Mouse (Mus musculus) lung, embryonic 15.5 days (tissue): ENCODE data around the gene Klhl3. TPM values are rescaled to one million over a fixed set of nuclear protein-coding genes. Genes with fewer than 3 reads are reported as not detected.
A peak's percentile ranks its signal among the peaks of the same experiment; 100 is the strongest.

Experiments
- ATAC-seq: fragments of 200-750 bp; cut with Nextera tagmentation; 2 replicates; pipeline ENCODE4 v1.8.0; 2017; ENCODE audit warnings: moderate number of reproducible peaks, borderline replicate concordance; ENCODE audit not compliant: low FRiP score, low TSS enrichment; ENCODE audit errors: extremely low read depth
- H3K27ac ChIP-seq: fragments of 300-500 bp; sonication (generic); 2 replicates; pipeline ENCODE4 v1.5.1; 2015; ENCODE audit warnings: moderate library complexity, mild to moderate bottlenecking, inconsistent platforms
- H3K27me3 ChIP-seq: fragments of 300-500 bp; sonication (generic); 2 replicates; pipeline ENCODE4 v1.6.1; 2015; ENCODE audit warnings: inconsistent platforms
- H3K36me3 ChIP-seq: fragments of 300-500 bp; sonication (generic); 2 replicates; pipeline ENCODE4 v1.6.1; 2015; ENCODE audit warnings: inconsistent platforms
- H3K4me1 ChIP-seq: fragments of 300-500 bp; sonication (generic); 2 replicates; pipeline ENCODE4 v1.6.1; 2015; ENCODE audit warnings: inconsistent platforms
- H3K4me2 ChIP-seq: fragments of 300-500 bp; sonication (generic); 2 replicates; pipeline ENCODE4 v1.6.1; 2015; ENCODE audit warnings: inconsistent platforms, mild to moderate bottlenecking, moderate library complexity
- H3K4me3 ChIP-seq: fragments of 300-500 bp; sonication (generic); 2 replicates; pipeline ENCODE4 v1.5.1; 2015; ENCODE audit warnings: mild to moderate bottlenecking, inconsistent platforms
- H3K9ac ChIP-seq: fragments of 300-500 bp; sonication (generic); 2 replicates; pipeline ENCODE4 v1.6.1; 2015; ENCODE audit warnings: inconsistent platforms
- H3K9me3 ChIP-seq: fragments of 300-500 bp; sonication (generic); 2 replicates; pipeline ENCODE4 v1.6.1; 2016; ENCODE audit warnings: inconsistent platforms
- WGBS: fragments of 180-500 bp; shearing (Covaris S2); methylation state at CpG from one replicate; pipeline ENCODE4 v1.1.7; 2015; 5-methylcytosine and 5-hydroxymethylcytosine counted together
- polyA plus RNA-seq: library from polyadenylated mRNA; unstranded; fragments of >200 nt; fragmentation: Nextera tagmentation; extraction: Ambion mirVana; gene quantifications from 2 replicates; pipeline ENCODE4 v1.2.1, GENCODE M21; 2015

Gene Klhl3
- polyA plus RNA-seq, 1 experiment from 2014 or later: 4.8 TPM

DNA sequence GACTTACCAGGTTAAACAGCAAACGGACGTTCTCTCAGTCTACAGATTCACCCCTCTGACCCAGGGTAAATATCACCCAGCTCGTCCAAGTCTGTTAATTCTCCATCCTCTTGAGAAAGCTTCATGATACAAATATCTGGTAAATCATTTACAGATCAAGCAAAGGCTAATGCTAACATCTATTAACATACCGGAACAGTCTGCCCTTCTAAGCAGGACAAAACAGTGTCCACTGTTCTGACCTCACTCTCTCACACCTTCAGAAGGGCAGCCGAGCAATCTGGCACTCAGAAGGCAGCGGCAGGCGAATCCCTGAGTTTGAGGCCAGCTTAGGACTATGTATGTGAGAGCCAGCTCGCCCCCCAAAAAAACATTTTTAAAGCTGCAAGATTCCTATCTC lies 10.0 kb upstream of the Klhl3 start:
- H3K27ac ChIP-seq: peak overlapping the region; percentile 29; the same call in 1 of the 2 replicates
- H3K4me1 ChIP-seq: peaks cover 40% of the 10 kb centered on the region
- no peak overlapping the region; the same call in 1 of the 2 replicates for H3K9ac ChIP-seq
- no peak for ATAC-seq
- no peaks in the 10 kb centered on the region for H3K9me3 ChIP-seq
- no peaks in the 10 kb centered on the region for H3K27me3 ChIP-seq
- H3K4me3 ChIP-seq: no peak overlapping the region
- no peaks in the 10 kb centered on the region for H3K36me3 ChIP-seq
- WGBS: 27% methylated on average over 8 of the region's 8 CpGs
- no peak overlapping the region for H3K4me2 ChIP-seq

DNA sequence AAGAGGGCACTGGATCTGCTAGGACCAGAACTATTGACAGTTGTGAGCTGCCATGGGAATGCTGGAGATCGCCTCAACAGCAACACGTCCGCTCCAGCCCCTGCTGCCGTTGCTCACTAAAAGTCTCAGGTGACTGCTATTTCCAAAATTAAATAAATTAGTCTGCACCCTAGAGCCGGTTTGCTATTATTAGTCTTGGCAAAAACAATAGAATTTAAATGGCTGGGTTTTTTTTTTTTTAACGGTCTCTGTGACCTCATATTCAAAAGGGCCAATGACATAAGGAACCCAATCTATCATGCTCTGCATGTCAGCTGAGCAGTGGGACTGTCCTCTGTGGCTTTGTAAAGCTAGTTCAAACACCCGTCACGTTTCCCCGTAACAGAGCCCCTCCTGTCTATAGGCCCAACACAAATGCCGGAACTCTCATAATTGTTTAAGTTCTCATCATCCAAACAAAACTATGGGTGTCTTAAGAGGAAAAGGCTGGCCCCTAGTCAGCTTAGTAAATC lies 9.4 kb upstream of the Klhl3 start:
- Histone ChIP-seq H3K27me3 (no peaks in the 10 kb centered on the region), H3K9ac (no peak overlapping the region), H3K4me3 (no peak overlapping the region), H3K9me3 (no peaks in the 10 kb centered on the region), H3K4me1 (peaks cover 40% of the 10 kb centered on the region), H3K4me2 (no peak overlapping the region), H3K36me3 (no peaks in the 10 kb centered on the region), H3K27ac (peak overlapping the region; percentile 45; the same call in 1 of the 2 replicates)
- 47% methylated on average over 10 of the region's 10 CpGs for WGBS
- no peak for ATAC-seq

DNA sequence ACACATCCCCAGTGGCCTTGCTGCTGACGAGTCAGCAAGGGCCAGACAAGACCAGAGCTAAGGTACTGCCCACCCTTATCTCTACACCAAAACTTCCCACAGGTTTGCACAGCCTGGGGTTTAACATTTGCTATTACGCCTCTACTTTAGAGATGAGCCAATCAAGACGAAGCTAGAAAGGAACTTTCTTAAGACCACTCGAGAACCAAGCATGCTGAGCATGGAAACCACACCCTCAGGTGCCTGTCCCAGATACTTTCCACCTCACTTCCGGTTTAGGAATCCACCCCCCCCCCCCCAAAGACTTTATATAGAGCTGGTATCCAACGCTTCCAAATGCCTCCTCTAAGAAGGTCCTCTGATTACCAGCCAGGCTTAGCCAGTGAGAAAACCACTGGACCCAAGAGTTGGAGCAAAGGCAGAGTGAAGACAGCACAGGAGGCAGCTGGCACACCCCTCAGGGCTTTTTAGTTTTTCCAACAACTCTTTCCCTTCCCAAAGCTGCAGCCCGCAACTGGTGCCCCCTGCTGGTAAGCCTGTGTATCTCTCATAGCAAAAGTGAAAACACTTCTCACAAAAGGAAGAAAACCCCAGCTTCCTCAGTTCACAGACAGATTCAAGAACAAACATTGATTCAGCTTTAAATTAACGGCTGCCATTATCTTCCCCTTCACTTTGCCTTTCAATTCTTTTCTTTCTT lies 4.1 kb upstream of the Klhl3 start:
- no peaks in the 10 kb centered on the region for H3K27me3 ChIP-seq

DNA sequence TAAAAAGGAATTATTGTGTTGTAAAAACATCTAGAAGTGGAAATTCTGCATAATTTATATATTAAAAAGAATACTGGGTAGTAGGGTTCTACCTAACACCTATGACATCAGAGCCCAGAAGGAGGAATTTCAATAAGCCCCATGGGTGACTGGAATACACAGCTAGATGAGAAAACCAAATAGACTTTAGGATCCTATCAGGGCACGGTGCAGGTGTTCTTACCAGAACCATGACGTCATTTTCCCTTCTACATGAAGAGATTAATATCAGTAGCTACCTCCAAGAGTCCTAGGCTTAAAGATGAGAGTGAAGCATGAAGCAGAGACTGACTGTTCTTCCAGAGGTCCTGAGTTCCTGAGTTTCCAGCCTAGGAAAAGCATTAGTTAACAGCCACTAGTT lies 3.4 kb upstream of the Klhl3 start:
- Histone ChIP-seq H3K4me2 (no peak overlapping the region), H3K36me3 (no peaks in the 10 kb centered on the region), H3K4me3 (no peak overlapping the region), H3K27ac (no peak overlapping the region), H3K9ac (no peak overlapping the region), H3K9me3 (no peaks in the 10 kb centered on the region), H3K27me3 (no peaks in the 10 kb centered on the region), H3K4me1 (peaks cover 25% of the 10 kb centered on the region)
- no peak for ATAC-seq
- 65% methylated on average over 2 of the region's 2 CpGs for WGBS

More for the DNA sequence above, 4.1 kb upstream of the Klhl3 start:
- Histone ChIP-seq H3K4me3 (no peak overlapping the region), H3K9ac (no peak overlapping the region), H3K27ac (no peak overlapping the region), H3K4me1 (peaks cover 22% of the 10 kb centered on the region), H3K9me3 (no peaks in the 10 kb centered on the region), H3K4me2 (no peak overlapping the region), H3K36me3 (no peaks in the 10 kb centered on the region)
- no peak for ATAC-seq
- WGBS: 53% methylated on average over 8 of the region's 8 CpGs

DNA sequence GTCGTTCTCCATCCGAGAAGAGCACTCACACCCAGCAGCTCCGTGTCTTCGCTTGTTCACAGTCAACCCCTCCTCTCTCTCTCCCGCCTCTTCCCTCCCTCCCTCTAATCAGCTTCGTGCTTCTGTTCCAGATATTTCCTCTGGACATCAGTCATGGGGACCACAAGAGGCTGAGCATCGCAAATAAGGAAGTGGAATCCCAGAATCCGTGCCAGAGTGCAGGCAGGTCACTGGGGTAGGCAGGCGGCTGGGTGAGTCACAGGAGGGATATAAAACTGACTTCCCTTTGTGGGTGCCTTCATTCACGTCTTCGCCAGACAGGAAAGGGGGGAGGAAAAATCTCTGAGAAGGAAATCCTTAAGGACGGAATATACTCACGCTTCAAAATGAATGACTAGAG lies 1.8 kb upstream of the Klhl3 start:
- peak; percentile 32; the same call in 1 of the 2 replicates for ATAC-seq
- 24% methylated on average over 13 of the region's 13 CpGs for WGBS
- Histone ChIP-seq H3K4me2 (peak overlapping the region; percentile 17; the same call in 1 of the 2 replicates), H3K36me3 (no peaks in the 10 kb centered on the region), H3K27me3 (no peaks in the 10 kb centered on the region), H3K9ac (no peak overlapping the region), H3K27ac (no peak overlapping the region), H3K9me3 (no peaks in the 10 kb centered on the region), H3K4me3 (no peak overlapping the region), H3K4me1 (peaks cover 24% of the 10 kb centered on the region)

DNA sequence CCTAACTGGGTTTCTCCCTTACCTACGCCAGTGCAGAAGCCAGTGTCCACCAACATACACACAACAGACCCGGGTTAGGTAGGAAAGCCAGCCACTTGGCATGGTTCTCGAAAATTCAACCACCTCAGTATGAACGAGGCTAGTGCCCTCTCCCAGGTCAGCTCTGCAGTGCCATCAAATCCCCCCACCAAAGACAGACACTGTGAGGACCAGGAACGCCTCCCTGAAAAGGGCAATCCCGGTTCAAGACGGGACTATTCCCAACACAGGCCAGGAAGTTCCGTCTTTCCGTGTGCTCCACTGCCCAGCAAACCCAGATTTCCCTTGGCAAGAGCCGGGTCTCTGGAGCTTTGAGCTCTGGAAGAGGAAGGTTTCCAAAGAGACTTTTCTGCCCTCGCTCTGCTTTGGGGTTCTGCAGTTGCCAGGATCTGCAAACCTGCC lies 771 bp downstream of the Klhl3 start:
- Histone ChIP-seq H3K27me3 (no peaks in the 10 kb centered on the region), H3K36me3 (no peaks in the 10 kb centered on the region), H3K4me1 (peaks cover 24% of the 10 kb centered on the region), H3K9ac (peak overlapping the region; percentile 51), H3K9me3 (no peaks in the 10 kb centered on the region), H3K27ac (peak overlapping the region; percentile 67; the same call in 1 of the 2 replicates), H3K4me2 (peak overlapping the region; percentile 83), H3K4me3 (peak overlapping the region; percentile 57)
- 10% methylated on average over 11 of the region's 11 CpGs for WGBS
- peak; percentile 17; the same call in 1 of the 2 replicates for ATAC-seq

DNA sequence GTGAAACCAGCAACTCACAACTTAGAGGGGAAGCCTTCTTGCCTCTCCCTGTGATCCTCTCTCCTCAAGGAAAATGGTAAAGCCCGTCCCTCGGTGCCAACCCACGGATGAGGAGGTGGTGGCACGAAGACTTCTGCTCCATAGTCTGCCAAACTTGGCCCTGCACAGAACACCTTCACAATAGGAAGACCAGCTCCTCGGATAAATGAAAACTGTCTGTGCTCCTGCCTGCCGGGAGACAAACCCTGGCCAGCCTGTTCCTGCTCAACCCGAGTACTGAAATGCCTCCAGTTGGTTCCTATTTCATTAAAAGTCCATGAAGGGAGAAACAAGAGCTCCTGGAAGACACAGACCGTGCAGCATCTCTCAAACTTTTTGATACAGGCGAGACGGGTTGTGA lies 1.2 kb downstream of the Klhl3 start:
- Histone ChIP-seq H3K4me1 (peaks cover 24% of the 10 kb centered on the region), H3K9me3 (no peaks in the 10 kb centered on the region), H3K4me3 (peak overlapping the region; percentile 57), H3K4me2 (peak overlapping the region; percentile 83), H3K9ac (peak overlapping the region; percentile 51; the same call in 1 of the 2 replicates), H3K27ac (no peak overlapping the region), H3K36me3 (no peaks in the 10 kb centered on the region), H3K27me3 (no peaks in the 10 kb centered on the region)
- 56% methylated on average over 10 of the region's 10 CpGs for WGBS
- no peak for ATAC-seq

DNA sequence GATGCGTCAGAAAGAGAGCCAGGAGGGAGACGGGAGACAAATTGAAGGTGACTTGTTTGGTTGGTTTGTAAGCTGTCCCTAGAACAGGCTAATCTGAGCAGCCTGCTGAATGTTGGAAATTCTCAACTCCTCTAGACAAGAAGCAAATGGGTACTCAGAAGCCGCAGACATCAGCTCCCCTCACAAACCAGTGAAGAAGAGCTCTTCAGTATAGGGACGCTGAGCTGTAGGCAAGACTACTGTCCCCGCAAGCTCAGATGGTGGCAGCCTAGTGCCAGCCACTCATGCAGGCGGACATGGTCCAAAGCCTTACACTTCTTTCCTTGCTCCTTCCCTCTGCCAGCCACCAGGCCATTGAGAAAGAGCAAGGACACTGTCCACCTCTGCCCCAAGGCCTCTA lies 2.1 kb downstream of the Klhl3 start:
- Histone ChIP-seq H3K9ac (no peak overlapping the region), H3K27me3 (no peaks in the 10 kb centered on the region), H3K9me3 (no peaks in the 10 kb centered on the region), H3K27ac (no peak overlapping the region), H3K36me3 (no peaks in the 10 kb centered on the region), H3K4me1 (peaks cover 24% of the 10 kb centered on the region), H3K4me2 (no peak overlapping the region), H3K4me3 (no peak overlapping the region)
- no peak for ATAC-seq
- WGBS: 87% methylated on average over 6 of the region's 6 CpGs

DNA sequence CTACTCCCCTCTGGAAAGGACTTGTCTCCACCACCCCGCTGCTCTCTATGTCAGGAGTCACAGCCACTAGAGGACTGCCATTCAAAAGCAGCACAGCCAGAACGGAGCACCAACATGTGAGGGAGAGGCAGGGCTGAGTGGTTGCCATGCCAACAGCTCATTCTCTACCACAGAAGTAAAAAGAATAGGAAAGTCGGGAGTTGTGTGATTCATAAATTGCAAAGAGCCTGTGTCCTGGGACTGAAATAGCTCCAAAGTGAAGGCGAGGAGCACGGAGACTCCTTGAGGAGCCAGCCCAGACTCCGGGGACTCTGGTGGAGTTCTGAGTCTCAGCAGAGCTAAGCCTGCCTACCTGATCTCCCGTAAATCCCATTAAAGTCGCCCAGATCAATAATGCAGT lies 22.7 kb downstream of the Klhl3 start:
- Histone ChIP-seq H3K27ac (no peak overlapping the region), H3K4me3 (no peak overlapping the region), H3K27me3 (no peaks in the 10 kb centered on the region), H3K36me3 (no peaks in the 10 kb centered on the region), H3K4me1 (no peaks in the 10 kb centered on the region), H3K9ac (no peak overlapping the region), H3K9me3 (no peaks in the 10 kb centered on the region), H3K4me2 (no peak overlapping the region)
- ATAC-seq: no peak
- WGBS: 42% methylated on average over 8 of the region's 8 CpGs

DNA sequence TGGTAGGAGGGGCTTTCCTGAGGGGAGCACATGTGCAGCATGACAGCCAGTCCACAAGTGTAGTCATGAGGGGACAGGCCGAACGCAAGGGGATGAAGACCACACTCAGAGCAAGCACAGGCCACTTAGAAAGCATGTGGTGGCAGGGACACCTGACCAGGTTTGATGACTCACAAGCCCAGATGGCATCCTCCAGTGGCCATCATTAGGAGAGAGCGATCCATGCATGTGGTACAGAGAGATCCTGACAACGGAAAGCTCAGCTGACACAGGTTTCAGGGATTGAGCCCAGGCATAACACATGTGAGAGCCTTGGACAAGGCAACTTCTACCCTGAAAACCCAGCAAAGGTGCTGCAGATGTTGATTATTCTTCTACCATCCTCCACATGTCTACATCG lies 29.0 kb downstream of the Klhl3 start:
- Histone ChIP-seq H3K4me1 (peaks cover 15% of the 10 kb centered on the region), H3K36me3 (no peaks in the 10 kb centered on the region), H3K27me3 (no peaks in the 10 kb centered on the region), H3K4me3 (no peak overlapping the region), H3K9ac (no peak overlapping the region), H3K27ac (no peak overlapping the region), H3K9me3 (no peaks in the 10 kb centered on the region), H3K4me2 (no peak overlapping the region)
- 86% methylated on average over 5 of the region's 5 CpGs for WGBS
- ATAC-seq: no peak

DNA sequence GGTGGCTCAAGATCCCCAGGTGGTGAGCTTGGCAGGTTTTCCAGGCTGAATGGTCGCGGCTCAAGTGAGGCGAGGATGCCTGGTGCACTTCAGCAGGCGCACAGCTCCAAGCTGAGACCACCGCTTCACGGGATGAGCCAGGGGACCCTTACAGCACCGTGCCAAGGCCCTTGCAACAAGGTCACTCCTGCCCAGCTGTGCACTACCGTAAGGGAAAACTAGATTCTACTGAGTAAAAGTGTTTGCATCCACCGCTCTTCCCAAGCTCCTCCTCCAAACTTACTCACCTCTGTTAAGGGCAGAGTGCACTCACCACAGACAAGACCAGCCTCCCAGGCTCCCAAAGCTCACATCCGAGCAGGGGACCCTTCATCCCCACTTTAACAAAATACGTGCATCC lies 29.9 kb downstream of the Klhl3 start:
- WGBS: 52% methylated on average over 11 of the region's 11 CpGs
- no peak overlapping the region for H3K9ac ChIP-seq
- H3K4me2 ChIP-seq: no peak overlapping the region
- no peak overlapping the region for H3K27ac ChIP-seq
- ATAC-seq: peak; percentile 52; the same call in 1 of the 2 replicates
- no peaks in the 10 kb centered on the region for H3K36me3 ChIP-seq
- no peaks in the 10 kb centered on the region for H3K9me3 ChIP-seq
- peaks cover 17% of the 10 kb centered on the region for H3K4me1 ChIP-seq
- no peak overlapping the region for H3K4me3 ChIP-seq
- no peaks in the 10 kb centered on the region for H3K27me3 ChIP-seq

DNA sequence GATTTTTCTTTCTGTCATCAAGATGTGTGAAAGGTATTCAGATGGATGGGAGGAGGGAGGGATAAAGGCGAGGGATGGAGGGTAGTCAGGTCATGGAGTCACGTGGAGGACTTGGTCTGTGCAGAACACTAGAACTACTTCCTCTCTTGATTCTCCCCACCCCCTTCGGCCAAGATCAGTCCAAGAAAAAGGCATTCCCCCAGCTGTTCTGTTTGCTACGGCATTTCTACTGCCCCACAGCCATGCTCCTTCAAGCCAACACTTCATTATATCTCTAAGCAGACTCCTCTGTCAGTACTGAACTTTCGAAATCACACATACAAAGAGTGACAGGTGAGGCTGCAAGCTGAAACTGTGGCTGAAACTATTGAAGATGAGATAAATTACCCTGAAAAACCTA lies 30.3 kb downstream of the Klhl3 start:
- 25% methylated on average over 5 of the region's 5 CpGs for WGBS
- Histone ChIP-seq H3K27ac (no peak overlapping the region), H3K4me1 (peaks cover 22% of the 10 kb centered on the region), H3K27me3 (no peaks in the 10 kb centered on the region), H3K9ac (no peak overlapping the region), H3K4me2 (no peak overlapping the region), H3K9me3 (no peaks in the 10 kb centered on the region), H3K36me3 (no peaks in the 10 kb centered on the region), H3K4me3 (no peak overlapping the region)
- peak; percentile 66; the same call in 1 of the 2 replicates for ATAC-seq
